Mouse (Mus musculus): ENCODE results near the gene Wdtc1. TPM values are rescaled to one million over a fixed set of nuclear protein-coding genes. Genes with fewer than 3 reads are reported as not detected.

Wdtc1 gene
- polyA plus RNA-seq, 1 experiment from 2014 or later: 24.9 TPM

GRCm38 (mm10) chr4:133268931-133269330 is 84.3 kb downstream of the Wdtc1 start:
- Histone ChIP-seq H3K36me3 (ENCODE audit: inconsistent target) (peaks cover 42% of the 10 kb centered on the region), H3K4me3 (ENCODE audit: inconsistent target) (no peak overlapping the region), H3K79me2 (ENCODE audit: inconsistent target) (peaks cover 41% of the 10 kb centered on the region), H3K27ac (no peak overlapping the region)
- WGBS (ENCODE audit: missing documents): 97% methylated on average over 3 of the region's 3 CpGs

DNA sequence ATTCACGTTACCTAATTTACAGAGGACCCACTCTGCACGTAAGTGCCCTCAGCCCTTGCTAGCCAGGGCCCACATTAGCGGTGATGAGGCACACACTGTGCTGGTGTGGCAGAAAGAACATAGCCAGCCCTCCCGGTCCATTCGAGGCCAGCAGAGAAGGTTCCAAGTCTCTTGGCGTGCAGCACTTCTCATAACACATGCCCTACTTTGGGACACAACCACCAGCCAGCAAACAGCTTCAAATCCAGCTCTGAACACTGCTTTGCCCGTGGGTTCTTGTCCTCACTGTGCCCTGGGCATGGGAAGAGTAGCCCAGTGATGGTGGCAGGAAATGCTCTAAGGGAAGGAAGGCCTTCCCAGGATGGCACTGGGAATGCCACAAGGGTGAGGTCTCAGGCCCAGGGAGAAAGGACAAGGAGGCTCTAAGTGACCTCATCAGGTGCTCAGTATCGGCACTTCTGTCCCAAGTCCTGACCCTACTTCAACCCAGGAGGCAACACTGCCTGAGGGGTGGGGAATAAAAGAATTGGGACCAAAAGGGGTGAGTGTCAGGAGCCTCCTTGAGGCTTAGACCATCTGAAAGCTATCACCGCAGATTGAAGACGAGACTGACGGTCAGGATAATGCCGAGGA is 86.9 kb downstream of the Wdtc1 start:
- peaks cover 42% of the 10 kb centered on the region for H3K36me3 ChIP-seq (ENCODE audit: inconsistent target)
- no peak overlapping the region for H3K27ac ChIP-seq
- peaks cover 15% of the 10 kb centered on the region for H3K79me2 ChIP-seq (ENCODE audit: inconsistent target)
- no peak overlapping the region for H3K4me3 ChIP-seq (ENCODE audit: inconsistent target)
- 92% methylated on average over 12 of the region's 12 CpGs for WGBS (ENCODE audit: missing documents)

DNA sequence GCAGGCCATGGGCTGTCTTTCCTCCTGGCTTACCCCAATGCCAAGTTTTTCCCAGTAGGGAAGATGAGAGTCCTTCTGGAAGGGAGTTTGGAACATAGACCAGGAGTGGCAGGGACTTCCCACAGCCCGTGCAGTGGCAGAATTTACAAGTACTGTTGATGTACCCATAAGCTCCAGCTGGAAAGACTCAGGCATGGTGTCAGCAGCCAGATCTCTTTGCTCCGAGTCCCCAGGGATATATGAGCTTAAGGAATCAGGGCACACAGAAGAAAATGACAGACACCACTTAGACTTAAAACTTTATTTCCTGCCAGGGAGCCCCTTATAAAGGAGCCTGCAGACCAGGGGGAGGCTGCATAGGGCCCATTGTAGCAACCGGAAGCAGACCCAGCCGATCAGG is 87.5 kb downstream of the Wdtc1 start:
- 95% methylated on average over 4 of the region's 4 CpGs for whole genome bisulfite sequencing (ENCODE audit: missing documents)
- H3K79me2 ChIP-seq (ENCODE audit: inconsistent target): peaks cover 9% of the 10 kb centered on the region
- no peak overlapping the region for H3K27ac ChIP-seq
- H3K36me3 ChIP-seq (ENCODE audit: inconsistent target): peaks cover 42% of the 10 kb centered on the region
- H3K4me3 ChIP-seq (ENCODE audit: inconsistent target): no peak overlapping the region

DNA sequence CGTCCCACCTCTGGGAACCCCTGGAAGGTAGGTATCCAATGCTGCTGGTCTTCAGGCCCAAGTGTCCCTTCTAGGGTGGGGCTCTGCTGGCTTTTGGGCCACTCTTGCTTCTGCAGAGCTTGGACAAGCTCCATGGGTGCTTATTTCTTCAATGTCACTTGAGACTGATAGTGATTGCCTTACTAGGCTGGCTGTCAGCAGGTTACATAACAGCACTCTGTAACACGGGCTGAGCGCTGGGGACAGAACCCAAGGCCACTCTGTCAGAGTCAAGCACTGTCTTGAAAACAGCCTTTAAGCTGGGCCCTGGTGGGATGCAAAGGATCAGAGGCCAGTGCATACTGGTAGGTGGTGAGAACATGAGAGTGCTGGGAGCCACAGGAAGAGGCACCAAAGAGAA is 88.0 kb downstream of the Wdtc1 start:
- Histone ChIP-seq H3K79me2 (ENCODE audit: inconsistent target) (peaks cover 5% of the 10 kb centered on the region), H3K4me3 (ENCODE audit: inconsistent target) (no peak overlapping the region), H3K36me3 (ENCODE audit: inconsistent target) (peaks cover 42% of the 10 kb centered on the region), H3K27ac (no peak overlapping the region)
- 83% methylated on average over 3 of the region's 3 CpGs for WGBS (ENCODE audit: missing documents)

- Histone ChIP-seq H3K79me2 (ENCODE audit: inconsistent target) (no peaks in the 10 kb centered on the region), H3K4me3 (ENCODE audit: inconsistent target) (no peak overlapping the region), H3K36me3 (ENCODE audit: inconsistent target) (peaks cover 38% of the 10 kb centered on the region), H3K27ac (no peak overlapping the region)
- 43% methylated on average over 2 of the region's 2 CpGs for WGBS (ENCODE audit: missing documents)
These were observed 88.7 kb downstream of the Wdtc1 start for GRCm38 (mm10) chr4:133264559-133264958.

DNA sequence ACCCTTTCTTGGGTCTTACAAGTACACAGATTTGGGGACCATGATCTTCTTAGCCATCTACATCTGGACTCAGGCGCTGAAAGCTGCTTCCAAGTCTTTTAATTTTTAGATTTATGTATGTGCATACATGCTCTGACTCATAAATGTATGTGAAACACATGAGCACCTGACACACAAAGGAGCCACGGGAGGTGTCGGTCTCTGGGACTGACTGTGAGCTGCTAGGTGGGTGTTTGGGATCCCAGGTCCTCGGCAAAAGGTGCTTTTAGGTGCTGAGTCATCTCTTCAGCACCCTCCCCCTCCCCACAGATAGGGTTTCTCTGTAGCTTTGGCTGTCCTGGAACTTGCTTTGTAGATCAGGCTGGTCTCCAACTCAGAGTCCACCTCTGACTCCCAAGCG is 89.5 kb downstream of the Wdtc1 start:
- Histone ChIP-seq H3K27ac (no peak overlapping the region), H3K36me3 (ENCODE audit: inconsistent target) (peaks cover 30% of the 10 kb centered on the region)
- 79% methylated on average over 5 of the region's 5 CpGs for WGBS (ENCODE audit: missing documents)

DNA sequence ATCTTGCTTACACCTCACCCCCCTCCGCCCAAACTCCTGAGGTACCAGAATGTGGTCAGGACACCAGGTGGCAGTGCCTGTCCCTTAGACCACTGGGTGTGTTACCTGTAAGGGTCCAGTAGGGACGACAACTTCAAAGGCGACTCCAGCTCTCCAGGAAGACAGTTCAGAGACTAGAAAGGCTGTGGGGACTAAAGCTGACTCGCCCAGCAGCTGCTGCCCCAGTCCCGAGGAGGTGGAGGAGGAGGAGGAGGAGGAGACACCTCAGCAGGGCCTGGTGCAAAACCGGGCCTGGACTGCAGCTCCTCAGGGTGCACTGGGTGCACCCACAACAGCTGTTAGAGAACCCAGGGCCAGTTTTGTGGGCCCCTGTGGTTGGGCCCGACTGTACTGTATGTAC is 90.4 kb downstream of the Wdtc1 start, which contains the start of gene Sytl1:
Gene Sytl1 (minus strand): TSS at position 232 of the 400 bp plus-strand sequence.
- 35% methylated on average over 7 of the region's 7 CpGs for WGBS (ENCODE audit: missing documents)

More for the DNA sequence above, 89.5 kb downstream of the Wdtc1 start:
- Histone ChIP-seq H3K4me3 (ENCODE audit: inconsistent target) (no peak overlapping the region), H3K79me2 (ENCODE audit: inconsistent target) (no peaks in the 10 kb centered on the region)

DNA sequence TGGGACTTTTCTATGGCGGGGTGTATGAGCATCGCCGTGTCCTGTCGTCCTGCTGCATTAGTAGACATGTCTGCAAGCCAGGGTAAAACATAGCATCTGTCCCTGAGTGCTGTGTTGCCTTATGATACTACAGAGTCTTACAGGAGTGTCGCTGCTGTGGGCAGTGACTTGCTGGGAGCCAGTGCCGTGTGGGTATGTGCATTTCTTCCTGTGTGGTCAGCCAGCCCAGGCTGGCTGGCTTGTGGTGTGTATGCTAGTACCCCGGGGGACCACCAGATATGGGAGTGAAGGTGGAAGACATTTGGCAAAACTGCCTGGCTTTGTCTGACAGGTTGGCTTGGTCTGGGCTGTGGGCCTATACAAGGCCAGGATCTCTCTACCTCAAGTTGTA is 90.9 kb downstream of the Wdtc1 start:
- H3K79me2 ChIP-seq (ENCODE audit: inconsistent target): no peaks in the 10 kb centered on the region
- 46% methylated on average over 7 of the region's 7 CpGs for WGBS (ENCODE audit: missing documents)
- H3K36me3 ChIP-seq (ENCODE audit: inconsistent target): peaks cover 16% of the 10 kb centered on the region
- no peak overlapping the region for H3K27ac ChIP-seq
- H3K4me3 ChIP-seq (ENCODE audit: inconsistent target): no peak overlapping the region

More for the DNA sequence above, 90.4 kb downstream of the Wdtc1 start, which contains the start of gene Sytl1:
- H3K4me3 ChIP-seq (ENCODE audit: inconsistent target): no peak within 1 kb of the TSS
- H3K36me3 ChIP-seq (ENCODE audit: inconsistent target): peaks cover 21% of the 10 kb centered on the region
- no peaks in the 10 kb centered on the region for H3K79me2 ChIP-seq (ENCODE audit: inconsistent target)
- no peak within 1 kb of the TSS for H3K27ac ChIP-seq

DNA sequence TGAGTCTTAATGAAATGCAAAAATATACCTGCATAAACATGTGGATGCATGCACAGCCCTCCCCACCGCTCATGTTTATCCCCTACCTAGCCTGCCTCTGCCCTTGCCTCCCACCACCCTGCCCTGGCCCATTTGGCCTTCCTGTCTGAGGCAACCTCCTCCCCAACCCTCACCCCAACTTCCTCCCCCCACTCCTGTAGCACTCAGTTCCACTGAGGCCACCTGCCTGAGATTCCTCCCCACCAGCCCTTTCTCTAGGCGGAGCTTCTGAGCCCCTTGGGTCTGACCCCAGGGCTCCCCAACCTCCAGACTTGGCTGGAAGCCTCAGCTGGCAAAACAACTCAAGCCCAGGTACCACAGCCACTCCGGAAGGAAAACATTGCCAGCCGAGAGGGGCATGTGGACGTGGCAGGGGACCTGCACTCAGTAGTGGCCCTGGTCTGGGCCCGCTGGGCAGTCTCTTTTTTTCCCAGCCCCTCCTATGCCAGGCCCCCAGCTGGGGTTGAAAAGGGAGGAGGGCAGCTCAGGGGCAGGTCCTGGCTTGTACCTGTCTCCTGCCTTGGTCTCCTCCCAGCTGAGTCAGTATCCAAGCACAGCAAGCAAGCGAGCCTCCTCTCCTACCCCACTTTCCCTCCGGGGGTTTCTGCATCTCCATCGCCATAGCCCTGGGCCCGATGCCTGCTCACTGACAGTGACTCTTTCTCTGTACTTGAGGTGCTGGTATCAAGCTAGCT is 91.5 kb downstream of the Wdtc1 start:
- WGBS (ENCODE audit: missing documents): 43% methylated on average over 10 of the region's 10 CpGs
- Histone ChIP-seq H3K27ac (no peak overlapping the region), H3K36me3 (ENCODE audit: inconsistent target) (peaks cover 10% of the 10 kb centered on the region), H3K79me2 (ENCODE audit: inconsistent target) (no peaks in the 10 kb centered on the region), H3K4me3 (ENCODE audit: inconsistent target) (no peak overlapping the region)

GRCm38 (mm10) chr4:133257798-133258408 is 95.4 kb downstream of the Wdtc1 start:
- no peak overlapping the region for H3K4me3 ChIP-seq (ENCODE audit: inconsistent target)
- H3K36me3 ChIP-seq (ENCODE audit: inconsistent target): no peaks in the 10 kb centered on the region
- no peaks in the 10 kb centered on the region for H3K79me2 ChIP-seq (ENCODE audit: inconsistent target)
- WGBS (ENCODE audit: missing documents): 98% methylated on average over 12 of the region's 12 CpGs
- H3K27ac ChIP-seq: no peak overlapping the region

DNA sequence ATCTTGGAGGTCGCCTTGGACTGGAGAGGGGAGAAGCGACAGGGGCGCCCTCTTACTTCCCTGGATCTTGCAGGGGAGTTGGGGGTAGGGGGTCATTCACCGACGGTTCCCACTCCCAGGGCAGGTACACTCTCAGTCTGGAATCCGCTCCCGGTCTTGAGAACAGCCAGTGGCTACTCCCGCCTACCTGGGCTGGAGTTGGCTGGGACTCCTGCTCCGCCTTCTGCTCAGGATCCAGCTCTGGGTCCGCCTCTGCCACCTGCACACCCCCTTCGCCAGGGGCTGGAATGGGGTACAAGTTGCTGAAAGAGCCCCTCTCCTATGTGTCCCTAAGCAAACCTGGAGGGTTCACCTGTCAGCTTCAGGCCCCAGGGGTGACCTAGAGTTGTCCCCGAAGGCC is 96.1 kb downstream of the Wdtc1 start:
- Histone ChIP-seq H3K79me2 (ENCODE audit: inconsistent target) (no peaks in the 10 kb centered on the region), H3K4me3 (ENCODE audit: inconsistent target) (no peak overlapping the region), H3K27ac (no peak overlapping the region), H3K36me3 (ENCODE audit: inconsistent target) (no peaks in the 10 kb centered on the region)
- WGBS (ENCODE audit: missing documents): 92% methylated on average over 12 of the region's 12 CpGs

DNA sequence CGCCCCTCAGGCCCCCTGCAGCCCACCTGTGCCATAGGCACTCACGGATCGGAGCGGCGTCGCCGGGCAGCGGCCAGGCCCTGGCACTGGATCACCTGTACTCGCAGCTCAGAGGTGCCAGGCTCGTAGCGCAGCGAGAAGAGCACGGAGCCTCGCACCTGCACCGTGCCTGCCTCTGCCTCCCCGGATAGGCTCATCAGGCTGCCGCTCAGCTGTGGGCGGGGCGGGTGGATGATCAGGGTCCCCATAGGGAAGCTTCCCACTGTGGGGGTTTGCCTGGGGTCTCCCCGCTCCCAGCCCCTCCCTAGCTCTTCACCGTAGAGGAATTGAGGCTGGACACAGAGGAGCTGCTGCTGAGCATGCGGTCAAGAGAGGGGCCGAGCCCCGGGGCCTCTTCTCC is 96.5 kb downstream of the Wdtc1 start:
- no peaks in the 10 kb centered on the region for H3K79me2 ChIP-seq (ENCODE audit: inconsistent target)
- no peak overlapping the region for H3K27ac ChIP-seq
- H3K36me3 ChIP-seq (ENCODE audit: inconsistent target): no peaks in the 10 kb centered on the region
- H3K4me3 ChIP-seq (ENCODE audit: inconsistent target): no peak overlapping the region
- 94% methylated on average over 16 of the region's 24 CpGs for WGBS (ENCODE audit: missing documents)

DNA sequence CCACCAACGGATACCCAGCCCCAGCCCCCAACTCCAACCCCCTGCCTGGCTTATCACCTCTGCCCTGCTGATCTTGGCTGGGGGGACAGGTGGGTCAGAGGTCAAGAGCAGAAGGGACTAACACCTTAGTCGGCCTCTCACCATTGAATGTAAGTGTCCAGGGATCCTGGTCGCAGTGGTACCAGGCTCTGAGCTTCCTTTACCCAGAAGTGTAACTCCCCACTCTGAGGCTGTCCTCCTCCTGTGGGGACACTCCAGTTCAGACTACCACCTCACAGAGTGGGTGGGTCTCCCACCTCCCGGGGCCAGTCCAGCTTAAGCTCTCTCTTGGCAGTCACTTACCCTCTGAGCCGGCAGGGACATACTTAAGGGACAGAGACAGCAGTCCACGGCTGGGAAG is 97.9 kb downstream of the Wdtc1 start:
- Histone ChIP-seq H3K27ac (no peak overlapping the region), H3K79me2 (ENCODE audit: inconsistent target) (no peaks in the 10 kb centered on the region), H3K36me3 (ENCODE audit: inconsistent target) (no peaks in the 10 kb centered on the region), H3K4me3 (ENCODE audit: inconsistent target) (no peak overlapping the region)
- WGBS (ENCODE audit: missing documents): 94% methylated on average over 6 of the region's 6 CpGs

DNA sequence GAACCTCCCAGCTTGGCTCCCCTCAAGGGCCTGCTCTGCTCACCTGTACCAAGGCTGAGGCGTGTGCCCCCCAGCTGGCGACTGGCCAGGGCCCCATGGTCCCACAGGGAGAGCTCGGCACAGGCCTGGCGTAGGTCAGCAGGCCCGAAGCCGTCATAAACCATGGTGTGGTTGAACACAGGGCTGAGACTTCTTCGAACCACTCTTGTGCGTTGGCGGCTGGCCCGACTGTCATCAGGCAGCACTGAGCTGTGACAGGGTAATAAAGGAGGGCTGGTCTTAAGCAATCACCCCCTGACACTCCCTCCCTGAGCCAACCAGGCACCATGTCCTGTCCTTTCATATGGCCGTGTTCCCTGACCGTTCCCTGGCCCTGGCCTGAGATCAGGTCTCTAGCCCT is 99.9 kb downstream of the Wdtc1 start:
- Histone ChIP-seq H3K27ac (no peak overlapping the region), H3K36me3 (ENCODE audit: inconsistent target) (no peaks in the 10 kb centered on the region), H3K4me3 (ENCODE audit: inconsistent target) (no peak overlapping the region), H3K79me2 (ENCODE audit: inconsistent target) (no peaks in the 10 kb centered on the region)
- WGBS (ENCODE audit: missing documents): 95% methylated on average over 12 of the region's 12 CpGs

GRCm38 (mm10) chr4:133252089-133252488 is 101.2 kb downstream of the Wdtc1 start:
- 80% methylated on average over 4 of the region's 4 CpGs for WGBS (ENCODE audit: missing documents)
- Histone ChIP-seq H3K27ac (no peak overlapping the region), H3K4me3 (ENCODE audit: inconsistent target) (no peak overlapping the region), H3K36me3 (ENCODE audit: inconsistent target) (no peaks in the 10 kb centered on the region), H3K79me2 (ENCODE audit: inconsistent target) (no peaks in the 10 kb centered on the region)

Data from macrophage (primary cell).